Mouse (Mus musculus): ENCODE results near the gene Insm1. TPM values are rescaled to one million over a fixed set of nuclear protein-coding genes. Genes with fewer than 3 reads are reported as not detected.

Gene Insm1
- polyA plus RNA-seq (2016; fragmentation: Nextera tagmentation; extraction: Ambion mirVana) = 4.9 and 7.3 TPM in 2 replicates

GRCm38 (mm10) chr2:146221076-146221928 is at the start of gene Insm1:
TSS of gene Insm1 (plus strand) at chr2:146221921.
- no peaks in the 10 kb centered on the region for H3K36me3 ChIP-seq
- WGBS = under 1% methylated on average over 84 of the region's 86 CpGs
- H3K4me3 ChIP-seq = peak within 1 kb of the TSS; percentile 70
- peaks cover 97% of the 10 kb centered on the region for H3K27me3 ChIP-seq (ENCODE audit: insufficient read depth, poor library complexity, severe bottlenecking)
- peak; percentile 85 for DNase-seq (ENCODE audit: low spot score)
- no peaks in the 10 kb centered on the region for H3K9me3 ChIP-seq
- H3K27ac ChIP-seq = peak within 1 kb of the TSS; percentile 93
- peaks cover 82% of the 10 kb centered on the region for H3K4me1 ChIP-seq (replicated peaks)

- 41% methylated on average over 4 of the region's 4 CpGs for WGBS
- no peak for DNase-seq (ENCODE audit: low spot score)
- no peaks in the 10 kb centered on the region for H3K9me3 ChIP-seq
Observed at GRCm38 (mm10) chr2:146172106-146172505, 49.6 kb upstream of the Insm1 start.

GRCm38 (mm10) chr2:146174173-146174572 is 47.5 kb upstream of the Insm1 start:
- Histone ChIP-seq H3K9me3 (no peaks in the 10 kb centered on the region), H3K36me3 (no peaks in the 10 kb centered on the region), H3K27me3 (ENCODE audit: insufficient read depth, poor library complexity, severe bottlenecking) (no peaks in the 10 kb centered on the region), H3K4me3 (no peak overlapping the region), H3K4me1 (replicated peaks) (peaks cover 7% of the 10 kb centered on the region), H3K27ac (no peak overlapping the region)
- WGBS = 92% methylated on average over 7 of the region's 7 CpGs
- DNase-seq (ENCODE audit: low spot score) = no peak

More at GRCm38 (mm10) chr2:146172106-146172505, 49.6 kb upstream of the Insm1 start:
- H3K27me3 ChIP-seq (ENCODE audit: insufficient read depth, poor library complexity, severe bottlenecking) = no peaks in the 10 kb centered on the region
- H3K27ac ChIP-seq = no peak overlapping the region
- peaks cover 23% of the 10 kb centered on the region for H3K4me1 ChIP-seq (replicated peaks)
- H3K36me3 ChIP-seq = no peaks in the 10 kb centered on the region
- no peak overlapping the region for H3K4me3 ChIP-seq

- H3K27ac ChIP-seq = no peak overlapping the region
- DNase-seq (ENCODE audit: low spot score) = no peak
- peaks cover 4% of the 10 kb centered on the region for H3K27me3 ChIP-seq (ENCODE audit: insufficient read depth, poor library complexity, severe bottlenecking)
- H3K4me3 ChIP-seq = no peak overlapping the region
- no peaks in the 10 kb centered on the region for H3K9me3 ChIP-seq
- H3K36me3 ChIP-seq = no peaks in the 10 kb centered on the region
- H3K4me1 ChIP-seq (replicated peaks) = peaks cover 14% of the 10 kb centered on the region
- 74% methylated on average over 1 of the region's 1 CpGs for WGBS
Observed at GRCm38 (mm10) chr2:146178718-146179117, 43.0 kb upstream of the Insm1 start.

GRCm38 (mm10) chr2:146183830-146184793 is 37.6 kb upstream of the Insm1 start:
- H3K4me3 ChIP-seq = no peak overlapping the region
- WGBS = 84% methylated on average over 24 of the region's 24 CpGs
- H3K27me3 ChIP-seq (ENCODE audit: insufficient read depth, poor library complexity, severe bottlenecking) = peaks cover 12% of the 10 kb centered on the region
- no peaks in the 10 kb centered on the region for H3K36me3 ChIP-seq
- H3K4me1 ChIP-seq (replicated peaks) = peaks cover 35% of the 10 kb centered on the region
- peak overlapping the region; percentile 56; the same call in 1 of the 2 replicates for H3K27ac ChIP-seq
- DNase-seq (ENCODE audit: low spot score) = no peak
- H3K9me3 ChIP-seq = no peaks in the 10 kb centered on the region

- WGBS = 95% methylated on average over 11 of the region's 11 CpGs
- Histone ChIP-seq H3K4me1 (replicated peaks) (no peaks in the 10 kb centered on the region), H3K27me3 (ENCODE audit: insufficient read depth, poor library complexity, severe bottlenecking) (no peaks in the 10 kb centered on the region), H3K9me3 (no peaks in the 10 kb centered on the region), H3K4me3 (no peak overlapping the region), H3K36me3 (no peaks in the 10 kb centered on the region), H3K27ac (no peak overlapping the region)
- DNase-seq (ENCODE audit: low spot score) = no peak
Observed at GRCm38 (mm10) chr2:146196126-146196525, 25.6 kb upstream of the Insm1 start.

GRCm38 (mm10) chr2:146197947-146198346 is 23.8 kb upstream of the Insm1 start:
- Histone ChIP-seq H3K4me1 (replicated peaks) (no peaks in the 10 kb centered on the region), H3K4me3 (no peak overlapping the region), H3K27me3 (ENCODE audit: insufficient read depth, poor library complexity, severe bottlenecking) (no peaks in the 10 kb centered on the region), H3K27ac (no peak overlapping the region), H3K36me3 (no peaks in the 10 kb centered on the region), H3K9me3 (no peaks in the 10 kb centered on the region)
- 83% methylated on average over 7 of the region's 7 CpGs for WGBS
- DNase-seq (ENCODE audit: low spot score) = no peak

GRCm38 (mm10) chr2:146210968-146211367 is 10.8 kb upstream of the Insm1 start:
- H3K9me3 ChIP-seq = no peaks in the 10 kb centered on the region
- no peak for DNase-seq (ENCODE audit: low spot score)
- no peak overlapping the region for H3K4me3 ChIP-seq
- H3K36me3 ChIP-seq = no peaks in the 10 kb centered on the region
- 36% methylated on average over 4 of the region's 4 CpGs for WGBS
- H3K4me1 ChIP-seq (replicated peaks) = peaks cover 17% of the 10 kb centered on the region
- no peak overlapping the region for H3K27ac ChIP-seq
- peaks cover 45% of the 10 kb centered on the region for H3K27me3 ChIP-seq (ENCODE audit: insufficient read depth, poor library complexity, severe bottlenecking)

GRCm38 (mm10) chr2:146214715-146215114 is 7.0 kb upstream of the Insm1 start:
- 2% methylated on average over 9 of the region's 9 CpGs for WGBS
- peaks cover 52% of the 10 kb centered on the region for H3K4me1 ChIP-seq (replicated peaks)

GRCm38 (mm10) chr2:146216111-146217064 is 5.3 kb upstream of the Insm1 start:
- Histone ChIP-seq H3K27me3 (ENCODE audit: insufficient read depth, poor library complexity, severe bottlenecking) (peaks cover 94% of the 10 kb centered on the region), H3K4me1 (replicated peaks) (peaks cover 67% of the 10 kb centered on the region), H3K4me3 (no peak overlapping the region), H3K9me3 (no peaks in the 10 kb centered on the region), H3K27ac (peak overlapping the region; percentile 89), H3K36me3 (no peaks in the 10 kb centered on the region)
- WGBS = 11% methylated on average over 14 of the region's 14 CpGs
- DNase-seq (ENCODE audit: low spot score) = no peak

More at GRCm38 (mm10) chr2:146214715-146215114, 7.0 kb upstream of the Insm1 start:
- Histone ChIP-seq H3K4me3 (no peak overlapping the region), H3K36me3 (no peaks in the 10 kb centered on the region), H3K27me3 (ENCODE audit: insufficient read depth, poor library complexity, severe bottlenecking) (peaks cover 77% of the 10 kb centered on the region), H3K9me3 (no peaks in the 10 kb centered on the region), H3K27ac (no peak overlapping the region)
- DNase-seq (ENCODE audit: low spot score) = peak; percentile 53

- Histone ChIP-seq H3K9me3 (no peaks in the 10 kb centered on the region), H3K4me1 (replicated peaks) (peaks cover 76% of the 10 kb centered on the region), H3K27me3 (ENCODE audit: insufficient read depth, poor library complexity, severe bottlenecking) (peaks cover 97% of the 10 kb centered on the region), H3K36me3 (no peaks in the 10 kb centered on the region), H3K4me3 (peak overlapping the region; percentile 45), H3K27ac (peak overlapping the region; percentile 89)
- WGBS = 2% methylated on average over 16 of the region's 16 CpGs
- peak; percentile 76 for DNase-seq (ENCODE audit: low spot score)
Observed at GRCm38 (mm10) chr2:146217227-146217980, 4.3 kb upstream of the Insm1 start.

All from hindbrain, embryonic 10.5 days (tissue).